Mouse (Mus musculus) thymus, postnatal 10 days (tissue): ENCODE data around the gene Dhrs7.

Source experiments
- DNase-seq, 2 experiments: peaks; one replicate each; pipeline ENCODE4 v3.0.0; 2021; ENCODE audit warnings: low spot score in 2 of 2

The Dhrs7 gene

DNA sequence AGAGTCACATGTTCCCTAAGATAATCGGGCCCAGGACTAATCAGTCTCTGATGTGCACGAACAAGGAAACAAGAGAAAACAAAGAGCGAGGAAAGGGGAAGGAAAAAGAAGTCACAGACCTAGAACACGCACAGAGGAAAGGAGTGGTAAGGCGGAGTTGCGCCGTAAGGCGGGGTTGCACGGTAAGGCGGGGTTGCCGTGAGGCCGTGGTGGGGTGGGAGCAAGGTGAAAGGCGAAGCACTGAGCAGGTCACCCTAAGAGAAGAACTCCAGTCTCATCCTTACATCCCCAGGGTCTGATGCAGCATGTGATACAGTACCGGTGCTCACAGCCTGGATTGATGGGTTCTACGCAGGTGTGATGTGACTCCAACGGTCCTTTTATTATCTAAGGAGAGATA is 8.9 kb downstream of the Dhrs7 start:
- no peak for DNase-seq

DNA sequence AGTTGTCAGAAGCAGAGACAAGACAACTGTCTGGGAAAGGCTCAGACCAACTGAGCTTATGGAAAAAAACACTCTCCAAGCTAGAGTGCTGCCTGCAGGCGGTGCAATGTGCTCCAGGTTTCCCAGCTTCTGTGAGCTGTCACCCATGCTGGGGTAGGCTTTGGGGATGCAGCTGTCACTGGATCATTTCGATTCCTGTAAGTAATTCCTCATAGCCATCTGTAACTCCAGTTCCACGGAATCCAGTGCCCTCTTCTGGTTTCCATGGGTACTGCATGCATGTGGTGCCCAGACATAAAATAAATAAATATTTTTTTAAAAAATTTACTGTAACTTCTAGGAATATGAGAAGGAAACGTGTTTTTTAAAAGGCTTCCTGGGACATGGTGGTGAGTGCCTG is 10.0 kb downstream of the Dhrs7 start:
- peak in 1 of 2 experiments; percentile 23 for DNase-seq

DNA sequence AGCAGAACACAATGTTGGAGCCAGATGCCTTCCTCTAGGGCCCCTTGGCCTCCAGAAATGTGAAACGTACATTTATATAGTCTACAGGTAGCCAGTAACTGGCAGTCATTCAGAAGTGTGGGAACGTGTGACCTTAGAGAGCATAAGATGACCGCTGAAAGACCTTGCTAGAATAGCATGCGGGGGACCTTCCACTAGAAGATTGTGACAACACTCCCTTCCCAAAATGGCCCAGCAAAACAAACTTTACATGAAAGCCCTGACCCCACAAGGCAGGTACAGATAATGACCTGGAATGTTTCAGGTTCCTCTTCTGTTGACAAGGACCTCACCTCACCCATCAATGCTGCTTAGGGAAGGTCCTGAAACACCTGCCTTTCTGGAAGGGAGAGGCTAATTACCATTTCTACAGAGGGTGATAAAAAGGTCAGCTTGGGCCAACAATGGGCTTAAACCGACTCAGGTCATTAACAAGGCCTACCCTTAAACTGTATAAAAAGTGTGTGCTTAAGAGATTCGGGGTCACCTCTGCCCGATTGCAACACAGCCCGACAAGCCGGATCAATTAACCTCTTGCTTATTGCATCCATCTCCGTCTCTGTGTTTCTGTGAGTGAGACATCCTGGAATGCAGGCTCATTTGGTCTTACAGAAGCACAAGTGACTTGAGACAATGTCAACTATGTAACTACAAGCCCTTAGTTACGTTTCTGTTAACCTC is 14.9 kb downstream of the Dhrs7 start, which contains the start of gene Gm4756:
Gene Gm4756, minus strand, starts transcription at position 51 of the 720 bp plus-strand sequence.
- no peak for DNase-seq

DNA sequence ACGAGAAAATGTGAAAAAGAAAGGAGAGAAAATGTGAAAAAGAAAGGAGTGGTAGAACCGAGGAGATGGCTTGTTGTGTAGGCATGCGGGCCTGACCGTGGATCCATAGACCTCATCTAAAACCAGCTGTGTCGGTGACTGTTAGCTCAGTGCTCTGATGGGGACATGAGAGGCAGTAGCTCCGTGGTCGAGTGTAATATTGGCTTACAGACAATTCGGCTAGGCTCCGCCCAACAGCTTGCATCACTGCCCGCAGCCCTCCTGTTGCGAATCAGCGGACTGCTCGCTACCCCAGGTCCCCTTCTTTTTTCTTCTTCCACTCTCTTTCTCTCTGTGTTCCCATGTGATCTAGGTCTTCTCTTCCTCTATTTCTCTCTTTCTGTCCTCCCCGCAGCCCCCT is 15.8 kb downstream of the Dhrs7 start:
- no peak for DNase-seq

DNA sequence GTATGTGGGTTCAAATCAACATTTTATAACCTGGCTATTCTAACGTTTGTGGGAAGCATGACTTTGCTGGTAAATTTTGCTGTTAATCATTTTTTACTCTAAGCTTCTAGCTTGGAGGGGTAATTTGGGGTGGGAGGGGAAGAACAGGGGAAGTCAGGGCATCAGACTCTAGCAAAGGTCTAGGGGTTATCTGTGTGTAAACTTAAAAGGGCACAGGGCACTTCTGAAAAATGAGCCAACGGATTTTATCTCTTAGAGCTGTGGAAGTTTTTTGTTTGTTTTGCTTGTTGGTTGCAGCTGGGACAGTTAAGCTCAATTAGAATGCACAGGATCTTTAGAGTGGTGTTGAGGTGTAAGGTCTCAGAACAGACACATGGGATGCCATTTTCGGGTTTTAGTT is 26.7 kb downstream of the Dhrs7 start:
- no peak for DNase-seq

DNA sequence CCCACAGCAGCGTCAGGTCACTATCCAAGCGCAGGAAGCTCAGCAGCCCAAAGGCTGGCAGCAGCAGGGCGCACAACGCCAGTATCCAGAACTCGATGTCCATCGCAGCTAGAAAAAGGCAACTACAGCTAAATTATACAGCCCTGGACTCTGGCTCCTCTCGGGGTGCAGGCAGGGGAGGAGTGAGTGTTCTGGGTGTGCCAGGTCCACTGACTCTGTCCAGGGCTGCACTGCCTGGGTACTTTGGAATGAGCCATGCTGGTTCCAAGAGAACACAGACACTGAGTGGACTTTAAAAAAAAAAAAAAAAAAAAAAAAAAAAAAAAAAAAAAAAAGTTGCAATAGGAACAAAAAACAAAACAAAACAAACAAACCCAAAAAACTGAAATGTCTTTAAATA is 36.0 kb downstream of the Dhrs7 start:
- no peak for DNase-seq

DNA sequence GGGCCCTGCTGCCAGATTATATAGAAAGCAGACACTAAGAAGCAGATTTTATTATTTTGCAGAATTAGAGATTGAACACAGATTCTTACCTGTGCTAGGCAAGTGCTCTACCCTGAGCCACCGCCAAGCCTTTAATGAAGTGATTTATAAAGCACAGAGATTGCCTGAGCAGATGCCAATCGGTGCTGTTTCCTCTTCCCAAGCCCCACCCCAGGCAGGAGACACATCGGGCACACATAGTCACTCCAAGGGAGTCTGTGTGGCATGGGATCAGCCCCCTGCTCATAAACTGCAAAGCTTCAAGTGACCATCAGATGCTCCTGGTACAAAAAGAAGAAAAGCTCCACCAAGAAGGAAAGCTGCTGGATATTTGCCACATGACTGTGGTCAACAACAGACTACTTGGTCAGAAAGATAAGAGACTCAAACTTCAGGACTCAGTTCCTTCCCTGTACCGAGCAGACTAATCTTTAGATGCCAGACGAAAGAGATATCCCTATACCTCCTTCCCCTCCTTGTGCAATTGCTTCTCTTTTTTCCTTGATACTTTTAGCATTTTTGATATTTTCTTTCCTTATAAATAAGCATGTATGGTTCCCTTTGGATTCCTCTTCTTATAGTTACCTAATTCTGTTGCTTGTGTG is 41.7 kb downstream of the Dhrs7 start:
- no peak for DNase-seq

DNA sequence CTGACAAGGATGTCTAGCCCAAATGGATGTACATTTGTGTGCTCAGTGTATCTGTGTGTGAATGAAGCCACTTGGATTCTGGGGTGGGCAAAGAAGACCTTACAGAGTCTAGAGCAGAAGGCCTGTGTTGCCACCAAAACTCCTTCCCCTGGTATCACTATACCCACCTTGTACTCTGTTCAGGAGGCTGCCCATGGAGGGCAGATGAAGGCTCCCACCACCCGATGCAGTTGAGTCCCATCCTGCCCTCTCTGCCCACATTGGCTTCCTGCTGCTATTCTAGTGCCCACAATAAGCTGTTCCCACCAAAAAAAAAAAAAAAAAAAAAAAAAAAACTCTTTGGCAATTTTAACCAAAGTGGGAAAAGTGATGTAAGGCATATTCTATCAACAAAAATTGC is 43.3 kb downstream of the Dhrs7 start:
- no peak for DNase-seq

DNA sequence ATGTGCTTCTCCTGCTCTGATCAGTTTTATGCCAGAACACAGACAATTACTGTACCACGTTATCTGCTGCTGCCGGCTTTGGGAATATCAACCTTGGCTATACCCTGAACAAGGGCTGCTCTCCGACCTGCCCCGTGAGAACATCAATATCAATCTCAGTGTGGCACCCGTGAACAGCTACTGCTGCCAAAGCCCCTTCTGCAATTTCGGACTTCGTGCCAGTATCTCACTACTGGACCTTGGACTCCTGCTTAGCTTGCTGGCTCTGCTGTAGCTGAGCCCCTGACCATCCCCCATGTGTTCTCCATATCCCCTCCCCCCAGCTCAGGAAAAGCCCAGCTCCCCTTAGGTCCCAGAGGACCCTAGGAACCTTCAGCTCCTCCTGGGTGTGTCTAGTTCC is 43.9 kb downstream of the Dhrs7 start:
- no peak for DNase-seq

DNA sequence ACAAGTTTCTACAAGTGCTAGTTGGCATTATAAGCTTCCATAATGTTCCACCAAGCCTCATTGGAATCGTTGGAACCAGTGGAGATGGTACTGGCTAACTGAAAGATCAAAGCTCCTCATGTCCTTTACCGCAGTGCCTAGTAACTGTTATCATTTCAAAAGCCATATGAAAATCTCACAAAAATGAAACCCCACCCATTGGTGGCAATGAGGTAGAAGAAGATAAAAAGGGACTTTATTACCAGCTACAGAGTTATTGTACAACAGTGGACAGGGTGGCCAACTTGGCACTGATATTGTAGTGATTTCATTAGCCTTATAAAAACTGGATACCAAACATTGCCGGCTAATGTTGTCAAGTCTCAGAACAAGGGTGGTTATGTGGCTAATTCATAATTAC is 52.7 kb downstream of the Dhrs7 start:
- DNase-seq: no peak
